Mouse (Mus musculus): ENCODE results near the gene Atrx. TPM values are rescaled to one million over a fixed set of nuclear protein-coding genes. Genes with fewer than 3 reads are reported as not detected.
A peak's percentile ranks its signal among the peaks of the same experiment; 100 is the strongest.
"Not testable (repeated sequence)": the region's sequence is repeated elsewhere in the genome, so short reads cannot be mapped to it uniquely, and the experiment has no call there.

Gene Atrx
- 4.7 and 13.9 TPM in 2 replicates for polyA plus RNA-seq (2012; rRNA removed)

DNA sequence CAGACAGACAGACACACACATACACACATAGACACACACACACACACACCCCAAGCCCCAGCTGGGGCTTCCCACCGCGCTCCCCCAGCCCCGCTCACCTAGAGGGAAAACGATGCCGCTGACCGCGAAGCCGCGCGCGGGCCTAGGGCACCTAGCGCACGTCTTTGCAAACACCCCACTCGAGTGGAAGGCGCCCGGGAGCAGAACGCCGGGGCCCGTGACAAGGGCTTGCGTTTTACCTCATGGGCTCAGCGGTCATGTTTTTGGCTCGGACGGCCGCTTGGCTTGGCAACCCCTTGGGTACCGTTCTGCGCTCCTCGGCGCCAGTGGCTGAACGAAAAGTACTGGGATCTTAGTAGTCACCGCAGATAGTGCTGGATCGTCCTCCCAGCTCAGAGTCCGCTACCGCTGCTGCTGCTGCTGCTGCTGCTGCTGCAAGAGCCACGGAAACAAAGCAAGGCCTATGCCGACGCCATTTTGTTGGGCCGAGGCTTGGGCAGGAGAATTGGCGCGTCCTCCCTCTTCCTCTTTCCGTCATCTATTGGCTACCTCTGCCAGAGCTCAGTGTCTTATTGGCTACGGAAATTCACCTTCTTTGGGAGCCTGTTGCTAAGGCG is at the start of gene Atrx:
Atrx (minus strand) TSS at position 543 of the 617 bp plus-strand sequence.
- peak within 1 kb of the TSS; percentile 90 for H3K27ac ChIP-seq (ENCODE audit: insufficient read depth, low read depth, low read length)
- H3K27me3 ChIP-seq (ENCODE audit: control insufficient read depth, insufficient read depth, low read length), result no peaks in the 10 kb centered on the region
- H3K4me1 ChIP-seq (ENCODE audit: control insufficient read depth, insufficient read depth, insufficient read length, low read length), result no peaks in the 10 kb centered on the region
- 25% methylated on average over 42 of the region's 42 CpGs for WGBS
- peak within 1 kb of the TSS; percentile 90 for H3K4me3 ChIP-seq (ENCODE audit: low read depth, low read length)
- peak; percentile 55 for TF ChIP-seq POLR2A (IDR thresholded peaks at IDR 0.05; ENCODE audit: low read depth, low read length)
- TF ChIP-seq CTCF (IDR thresholded peaks at IDR 0.05; ENCODE audit: extremely low read depth, insufficient read length, insufficient replicate concordance, low read depth, low read length), result no peak
- no peaks in the 10 kb centered on the region for H3K36me3 ChIP-seq (ENCODE audit: control insufficient read depth, insufficient read depth, low read length)

- H3K4me3 ChIP-seq (ENCODE audit: low read depth, low read length); H3K27me3 ChIP-seq (ENCODE audit: control insufficient read depth, insufficient read depth, low read length); H3K36me3 ChIP-seq (ENCODE audit: control insufficient read depth, insufficient read depth, low read length); H3K27ac ChIP-seq (ENCODE audit: insufficient read depth, low read depth, low read length); H3K4me1 ChIP-seq (ENCODE audit: control insufficient read depth, insufficient read depth, insufficient read length, low read length): not testable (repeated sequence)
- 83% methylated on average over 14 of the region's 14 CpGs for WGBS
Measured at GRCm38 (mm10) chrX:105957091-105957490, 27.9 kb upstream of the Atrx start.

- TF ChIP-seq CTCF (IDR thresholded peaks at IDR 0.05; ENCODE audit: extremely low read depth, insufficient read length, insufficient replicate concordance, low read depth, low read length) (no peak), POLR2A (IDR thresholded peaks at IDR 0.05; ENCODE audit: low read depth, low read length) (no peak)
- WGBS, result 83% methylated on average over 2 of the region's 2 CpGs
- Histone ChIP-seq H3K4me1 (ENCODE audit: control insufficient read depth, insufficient read depth, insufficient read length, low read length) (no peaks in the 10 kb centered on the region), H3K27me3 (ENCODE audit: control insufficient read depth, insufficient read depth, low read length) (no peaks in the 10 kb centered on the region), H3K27ac (ENCODE audit: insufficient read depth, low read depth, low read length) (no peak overlapping the region), H3K4me3 (ENCODE audit: low read depth, low read length) (no peak overlapping the region), H3K36me3 (ENCODE audit: control insufficient read depth, insufficient read depth, low read length) (no peaks in the 10 kb centered on the region)
Measured at GRCm38 (mm10) chrX:105953999-105954398, 24.8 kb upstream of the Atrx start.

DNA sequence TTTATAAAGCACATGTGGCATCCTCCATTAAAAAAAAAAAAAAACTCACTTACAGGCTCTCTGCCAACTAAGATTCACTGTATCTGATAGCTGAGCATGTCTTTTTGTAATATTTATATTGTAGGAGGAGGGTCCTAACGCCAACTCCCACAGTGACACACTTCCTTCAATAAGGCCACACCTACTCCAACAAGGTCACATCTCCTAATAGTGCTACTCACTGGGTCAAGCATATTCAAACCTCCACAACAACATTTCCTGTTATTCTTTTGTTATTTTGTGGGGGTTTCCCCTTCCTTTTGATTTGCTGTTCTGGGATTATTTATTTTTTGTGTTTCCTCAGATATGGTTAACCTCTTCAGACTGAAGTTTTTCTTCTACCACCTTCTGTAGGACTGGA is 17.2 kb upstream of the Atrx start:
- no peak overlapping the region for H3K27ac ChIP-seq (ENCODE audit: insufficient read depth, low read depth, low read length)
- WGBS, result 15% methylated on average over 1 of the region's 1 CpGs

DNA sequence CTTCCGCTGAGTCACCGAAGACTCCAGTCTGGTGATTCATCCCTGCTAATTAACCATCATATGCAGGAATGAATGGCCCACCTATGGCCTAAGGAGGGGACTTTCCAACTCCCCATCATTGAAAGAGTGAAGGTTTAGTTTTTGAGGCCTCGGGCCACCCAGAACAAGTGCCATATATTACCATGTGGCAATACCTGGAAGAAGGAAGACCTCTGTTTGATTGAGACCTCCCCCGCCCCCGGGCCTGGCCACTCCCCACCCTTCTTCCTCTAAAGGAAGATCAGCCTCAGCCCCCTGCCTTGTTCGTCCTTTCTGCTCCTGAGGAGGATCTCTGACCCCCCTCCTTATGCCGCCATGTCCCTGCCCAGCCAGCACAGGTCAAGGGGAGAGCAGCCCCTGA is 10.0 kb upstream of the Atrx start:
- Histone ChIP-seq H3K27ac (ENCODE audit: insufficient read depth, low read depth, low read length) (no peak overlapping the region), H3K36me3 (ENCODE audit: control insufficient read depth, insufficient read depth, low read length) (no peaks in the 10 kb centered on the region), H3K4me1 (ENCODE audit: control insufficient read depth, insufficient read depth, insufficient read length, low read length) (no peaks in the 10 kb centered on the region), H3K4me3 (ENCODE audit: low read depth, low read length) (no peak overlapping the region), H3K27me3 (ENCODE audit: control insufficient read depth, insufficient read depth, low read length) (no peaks in the 10 kb centered on the region)
- 83% methylated on average over 6 of the region's 7 CpGs for WGBS
- TF ChIP-seq CTCF (IDR thresholded peaks at IDR 0.05; ENCODE audit: extremely low read depth, insufficient read length, insufficient replicate concordance, low read depth, low read length) (no peak), POLR2A (IDR thresholded peaks at IDR 0.05; ENCODE audit: low read depth, low read length) (no peak)

More for the DNA sequence above, 17.2 kb upstream of the Atrx start:
- no peak overlapping the region for H3K4me3 ChIP-seq (ENCODE audit: low read depth, low read length)
- no peaks in the 10 kb centered on the region for H3K4me1 ChIP-seq (ENCODE audit: control insufficient read depth, insufficient read depth, insufficient read length, low read length)
- no peaks in the 10 kb centered on the region for H3K27me3 ChIP-seq (ENCODE audit: control insufficient read depth, insufficient read depth, low read length)
- TF ChIP-seq POLR2A (IDR thresholded peaks at IDR 0.05; ENCODE audit: low read depth, low read length), result no peak
- no peak for TF ChIP-seq CTCF (IDR thresholded peaks at IDR 0.05; ENCODE audit: extremely low read depth, insufficient read length, insufficient replicate concordance, low read depth, low read length)
- H3K36me3 ChIP-seq (ENCODE audit: control insufficient read depth, insufficient read depth, low read length), result no peaks in the 10 kb centered on the region

DNA sequence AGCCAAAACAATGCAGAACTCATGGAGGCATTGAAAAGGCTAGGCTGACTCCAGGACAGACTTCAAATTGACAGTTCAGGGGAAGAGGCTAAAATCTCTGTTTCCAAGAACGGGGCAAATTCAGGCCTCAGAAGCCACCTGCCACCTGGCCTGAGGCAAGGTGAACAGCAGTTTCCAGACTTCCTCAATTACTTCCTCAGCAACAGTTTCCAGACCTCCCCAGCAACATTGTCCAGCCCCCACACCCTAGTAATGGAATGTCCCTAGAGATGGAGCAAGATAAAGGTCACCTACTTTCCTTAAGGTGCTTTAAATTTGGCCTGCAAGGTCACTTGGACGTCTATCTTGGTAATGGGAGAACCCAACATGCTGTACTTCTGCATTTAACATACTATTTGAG is 8.5 kb upstream of the Atrx start:
- Histone ChIP-seq H3K27me3 (ENCODE audit: control insufficient read depth, insufficient read depth, low read length) (no peaks in the 10 kb centered on the region), H3K27ac (ENCODE audit: insufficient read depth, low read depth, low read length) (no peak overlapping the region), H3K4me3 (ENCODE audit: low read depth, low read length) (no peak overlapping the region), H3K36me3 (ENCODE audit: control insufficient read depth, insufficient read depth, low read length) (no peaks in the 10 kb centered on the region), H3K4me1 (ENCODE audit: control insufficient read depth, insufficient read depth, insufficient read length, low read length) (no peaks in the 10 kb centered on the region)
- 43% methylated on average over 2 of the region's 2 CpGs for WGBS
- no peak for TF ChIP-seq CTCF (IDR thresholded peaks at IDR 0.05; ENCODE audit: extremely low read depth, insufficient read length, insufficient replicate concordance, low read depth, low read length)

DNA sequence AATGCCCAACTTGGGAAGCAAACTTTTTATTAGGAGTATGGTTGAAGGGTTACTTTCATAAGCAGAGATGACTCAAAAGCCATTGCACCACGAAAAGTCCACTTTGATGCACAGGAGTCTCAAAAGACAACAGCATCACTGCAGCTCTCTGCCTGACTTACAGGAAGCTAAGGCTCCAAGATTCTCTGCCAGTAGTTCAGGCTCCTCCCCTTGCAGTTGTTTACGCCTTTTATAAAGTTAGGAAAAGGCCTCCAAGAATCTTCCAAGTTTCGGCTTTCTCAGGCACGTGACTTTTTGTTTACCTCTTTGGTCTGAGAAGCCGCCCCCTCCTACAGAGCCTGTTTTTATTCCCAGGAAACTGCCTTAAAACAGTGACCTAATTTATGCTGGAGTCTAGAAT is 5.1 kb upstream of the Atrx start:
- Histone ChIP-seq H3K36me3 (ENCODE audit: control insufficient read depth, insufficient read depth, low read length) (no peaks in the 10 kb centered on the region), H3K27ac (ENCODE audit: insufficient read depth, low read depth, low read length) (no peak overlapping the region), H3K4me1 (ENCODE audit: control insufficient read depth, insufficient read depth, insufficient read length, low read length) (no peaks in the 10 kb centered on the region), H3K27me3 (ENCODE audit: control insufficient read depth, insufficient read depth, low read length) (no peaks in the 10 kb centered on the region), H3K4me3 (ENCODE audit: low read depth, low read length) (no peak overlapping the region)
- WGBS, result 71% methylated on average over 5 of the region's 5 CpGs
- TF ChIP-seq CTCF (IDR thresholded peaks at IDR 0.05; ENCODE audit: extremely low read depth, insufficient read length, insufficient replicate concordance, low read depth, low read length) (no peak), POLR2A (IDR thresholded peaks at IDR 0.05; ENCODE audit: low read depth, low read length) (no peak)

Data from small intestine, adult 2 months (tissue).